Mouse (Mus musculus) stomach, postnatal 0 days (tissue): Measurements from ENCODE around the gene Oxct1.

Experiments used
- CTCF ChIP-seq: IDR thresholded peaks from 2 replicates; pipeline ENCODE4 v1.5.1; 2016; ENCODE audit warnings: antibody characterized with exemption, low read depth, mild to moderate bottlenecking, moderate library complexity
- EP300 ChIP-seq: optimal IDR thresholded peaks from 2 replicates; pipeline ENCODE3; 2016; ENCODE audit warnings: antibody characterized with exemption

DNA sequence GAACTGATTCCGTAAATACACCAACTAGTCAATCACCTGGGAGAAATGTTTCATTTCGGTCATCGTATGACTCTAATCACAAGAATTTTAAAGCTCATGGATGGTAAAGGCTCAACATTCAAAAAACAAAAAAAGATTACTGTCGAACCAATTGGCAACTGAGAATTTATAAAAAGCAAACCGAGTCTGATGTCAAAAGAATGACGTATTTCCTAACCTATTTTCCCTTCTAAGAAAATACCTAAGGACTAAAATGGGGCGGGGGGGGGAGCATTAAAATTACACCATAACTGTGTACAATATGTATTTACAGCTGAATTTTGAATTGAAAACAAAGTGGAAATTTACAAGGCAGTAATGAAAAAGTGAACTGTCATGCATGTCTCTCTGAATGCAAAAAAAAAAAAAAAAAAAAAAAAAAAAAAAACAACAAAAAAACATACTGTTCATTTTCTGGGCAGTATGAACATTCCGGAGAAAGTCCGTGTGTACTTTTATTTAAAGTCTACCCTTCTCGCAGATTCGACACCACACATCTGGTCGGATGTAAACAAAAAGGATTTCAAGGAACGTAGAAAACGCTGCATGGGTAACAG is 31.2 kb upstream of the Oxct1 start:
- TF ChIP-seq CTCF, result no peak
- TF ChIP-seq EP300, result no peak
